Mouse (Mus musculus) ES-E14 (cell line): ENCODE data around the gene Cd80. TPM values are rescaled to one million over a fixed set of nuclear protein-coding genes. Genes with fewer than 3 reads are reported as not detected.

Experiments
- DNase-seq: peaks from one replicate; pipeline ENCODE4 v3.0.0-alpha.2; 2013; ENCODE audit warnings: low read depth, low spot score
- H3K27ac ChIP-seq: 2 replicates; pipeline ENCODE4 v1.5.1; 2012; ENCODE audit warnings: low read depth, mild to moderate bottlenecking, low read length, moderate library complexity, mixed read lengths; ENCODE audit not compliant: poor library complexity, insufficient read depth, severe bottlenecking
- H3K36me3 ChIP-seq: 2 replicates; pipeline ENCODE4 v1.6.1; 2012; ENCODE audit warnings: mild to moderate bottlenecking, low read length, moderate library complexity, mixed read lengths; ENCODE audit not compliant: control insufficient read depth, poor library complexity, insufficient read depth, severe bottlenecking
- H3K4me1 ChIP-seq, 2 experiments: fragments of 150-350 bp in 1 of 2; sonication (generic) in 1 of 2; 2 replicates each; pipeline ENCODE4 v1.6.1; 2012; ENCODE audit warnings: low read length in 2 of 2, mild to moderate bottlenecking in 1 of 2, mixed read lengths in 1 of 2; ENCODE audit not compliant: control insufficient read depth in 2 of 2, insufficient read depth in 2 of 2, poor library complexity in 1 of 2
- H3K4me3 ChIP-seq, 2 experiments: fragments of 150-350 bp in 1 of 2; sonication (generic) in 1 of 2; 2 replicates each; pipeline ENCODE4 v1.5.1; 2012; ENCODE audit warnings: low read length in 2 of 2, low read depth in 1 of 2, mild to moderate bottlenecking in 1 of 2, mixed read lengths in 1 of 2; ENCODE audit not compliant: insufficient read depth in 1 of 2, poor library complexity in 1 of 2, severe bottlenecking in 1 of 2
- H3K9ac ChIP-seq: 2 replicates; pipeline ENCODE4 v1.6.1; 2012; ENCODE audit warnings: low read depth, mild to moderate bottlenecking, low read length, mixed read lengths; ENCODE audit not compliant: poor library complexity, insufficient read depth, severe bottlenecking
- H3K9me3 ChIP-seq: fragments of 150-350 bp; sonication (generic); 2 replicates; pipeline ENCODE4 v1.6.1; 2012; ENCODE audit warnings: low read depth, mild to moderate bottlenecking, low read length; ENCODE audit not compliant: control insufficient read depth, insufficient read depth
- CHD2 ChIP-seq: IDR thresholded peaks from 2 replicates; pipeline ENCODE4 v1.6.1; 2014; ENCODE audit warnings: mild to moderate bottlenecking, low read depth, low read length, inconsistent platforms
- HCFC1 ChIP-seq: IDR thresholded peaks from 2 replicates; pipeline ENCODE4 v1.6.1; 2012; ENCODE audit warnings: low read length, inconsistent platforms, borderline replicate concordance; ENCODE audit not compliant: insufficient read depth
- MAFK ChIP-seq: IDR thresholded peaks from 2 replicates; pipeline ENCODE4 v1.6.1; 2014; ENCODE audit warnings: mild to moderate bottlenecking, low read depth, low read length, inconsistent platforms; ENCODE audit not compliant: insufficient read depth
- ZC3H11A ChIP-seq: IDR thresholded peaks from 2 replicates; pipeline ENCODE4 v1.6.1; 2012; ENCODE audit warnings: low read depth, mild to moderate bottlenecking, inconsistent platforms, low read length, borderline replicate concordance
- ZNF384 ChIP-seq: IDR thresholded peaks from 2 replicates; pipeline ENCODE4 v1.6.1; 2012; ENCODE audit warnings: low read depth, low read length, inconsistent platforms
- in situ Hi-C, 2 experiments: fragments of 600-800 bp; cut with MboI; formaldehyde crosslinking; loops; one replicate each; pipeline ENCODE4 v1.15.1; 2025; ENCODE audit warnings: low sequenced_read_pairs in 2 of 2, inconsistent platforms in 1 of 2; ENCODE audit not compliant: unreplicated experiment in 2 of 2
- total RNA-seq: library from RNA; depleted of rRNA; stranded (reverse); fragments of 300-350 nt; gene quantifications from 2 replicates; pipeline ENCODE4 v1.2.3, GENCODE M21; 2012

Cd80 gene
- total RNA-seq, 1 experiment: 11.1 TPM

DNA sequence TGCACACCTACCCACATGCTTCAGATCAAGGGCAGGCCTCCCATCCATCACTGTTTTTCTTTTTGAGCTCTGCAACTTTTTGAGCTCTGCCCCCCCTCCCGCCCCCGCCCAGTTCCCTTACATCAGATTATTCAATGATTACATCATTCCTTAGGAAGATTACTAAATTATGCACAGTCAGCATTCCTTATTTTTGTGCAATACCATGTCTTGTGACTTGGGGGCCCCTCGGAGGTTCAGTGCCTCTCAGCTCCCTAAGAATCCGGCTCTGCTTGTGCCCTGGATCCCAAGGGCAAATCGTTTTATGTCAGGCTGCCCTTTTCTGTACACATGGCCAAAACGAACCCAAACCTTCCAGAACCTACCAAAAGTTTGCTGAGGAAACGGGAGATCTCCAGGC lies 40.4 kb upstream of the Cd80 start:
- Histone ChIP-seq H3K36me3 (no peaks in the 10 kb centered on the region), H3K27ac (no peak overlapping the region), H3K4me3 (peak overlapping the region in 1 of 2 experiments; percentile 24; a peak in 1 of 4 replicates), H3K4me1 (peaks cover 4 to 6% of the 10 kb centered on the region in 2 experiments; a peak in 3 of 4 replicates), H3K9ac (no peak overlapping the region; the same call in 1 of the 2 replicates), H3K9me3 (no peaks in the 10 kb centered on the region)
- DNase-seq: no peak
- in situ Hi-C loops: no loop called here
- TF ChIP-seq MAFK: peak; percentile 96
- no peak for TF ChIP-seq ZC3H11A
- no peak for TF ChIP-seq CHD2
- TF ChIP-seq HCFC1: no peak
- no peak for TF ChIP-seq ZNF384

DNA sequence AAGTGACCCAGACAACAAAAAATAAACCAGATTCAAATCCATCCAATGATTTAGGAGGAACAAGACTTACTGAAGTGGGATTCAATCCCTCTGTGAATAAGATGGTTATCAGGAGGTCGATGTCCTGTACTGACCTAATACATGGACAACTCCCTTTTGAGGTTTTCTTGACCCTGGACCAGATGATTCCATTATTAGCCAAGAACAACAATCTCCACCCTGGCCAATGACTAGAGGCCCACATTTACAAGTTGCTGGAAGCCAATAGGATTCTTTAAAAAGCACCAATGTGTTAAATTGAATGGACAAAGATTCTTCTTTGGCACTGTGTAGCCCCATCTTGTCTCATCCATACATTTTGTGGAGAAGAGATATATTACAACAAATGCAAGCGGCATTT lies 30.0 kb upstream of the Cd80 start:
- H3K27ac ChIP-seq: no peak overlapping the region
- H3K9me3 ChIP-seq: no peaks in the 10 kb centered on the region
- in situ Hi-C loops: no loop called here
- H3K36me3 ChIP-seq: no peaks in the 10 kb centered on the region
- H3K4me1 ChIP-seq: peaks cover 0 to 5% of the 10 kb centered on the region in 2 experiments; a peak in 2 of 4 replicates
- H3K9ac ChIP-seq: no peak overlapping the region
- DNase-seq: no peak
- TF ChIP-seq ZNF384: no peak
- no peak for TF ChIP-seq HCFC1
- TF ChIP-seq MAFK: no peak
- TF ChIP-seq ZC3H11A: no peak
- TF ChIP-seq CHD2: no peak
- H3K4me3 ChIP-seq: no peak overlapping the region

DNA sequence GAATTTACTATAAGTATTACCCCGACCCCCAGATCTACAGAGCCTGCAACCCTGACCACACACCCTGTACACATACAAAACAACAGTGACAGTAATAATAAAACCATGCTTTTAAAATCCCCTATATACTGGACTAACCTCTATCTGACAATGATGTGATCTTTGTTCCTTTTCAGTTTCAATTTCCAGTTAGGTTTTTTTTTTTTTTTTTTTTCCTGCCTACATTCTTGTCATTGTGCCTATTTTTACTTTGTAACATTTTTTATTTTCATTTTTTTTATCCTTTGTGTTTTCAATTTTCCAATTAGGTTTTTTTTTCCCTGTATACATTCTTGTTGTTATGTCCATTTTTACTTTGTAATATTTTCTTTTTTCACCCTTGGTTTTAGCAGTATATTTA lies 29.6 kb upstream of the Cd80 start:
- Histone ChIP-seq H3K9me3 (no peaks in the 10 kb centered on the region), H3K36me3 (no peaks in the 10 kb centered on the region), H3K9ac (no peak overlapping the region), H3K4me3 (no peak overlapping the region), H3K27ac (no peak overlapping the region), H3K4me1 (peaks cover 2 to 9% of the 10 kb centered on the region in 2 experiments; a peak in 2 of 4 replicates)
- TF ChIP-seq ZNF384 (no peak), MAFK (no peak), ZC3H11A (no peak), HCFC1 (no peak), CHD2 (no peak)
- no peak for DNase-seq
- in situ Hi-C loops: no loop called here

DNA sequence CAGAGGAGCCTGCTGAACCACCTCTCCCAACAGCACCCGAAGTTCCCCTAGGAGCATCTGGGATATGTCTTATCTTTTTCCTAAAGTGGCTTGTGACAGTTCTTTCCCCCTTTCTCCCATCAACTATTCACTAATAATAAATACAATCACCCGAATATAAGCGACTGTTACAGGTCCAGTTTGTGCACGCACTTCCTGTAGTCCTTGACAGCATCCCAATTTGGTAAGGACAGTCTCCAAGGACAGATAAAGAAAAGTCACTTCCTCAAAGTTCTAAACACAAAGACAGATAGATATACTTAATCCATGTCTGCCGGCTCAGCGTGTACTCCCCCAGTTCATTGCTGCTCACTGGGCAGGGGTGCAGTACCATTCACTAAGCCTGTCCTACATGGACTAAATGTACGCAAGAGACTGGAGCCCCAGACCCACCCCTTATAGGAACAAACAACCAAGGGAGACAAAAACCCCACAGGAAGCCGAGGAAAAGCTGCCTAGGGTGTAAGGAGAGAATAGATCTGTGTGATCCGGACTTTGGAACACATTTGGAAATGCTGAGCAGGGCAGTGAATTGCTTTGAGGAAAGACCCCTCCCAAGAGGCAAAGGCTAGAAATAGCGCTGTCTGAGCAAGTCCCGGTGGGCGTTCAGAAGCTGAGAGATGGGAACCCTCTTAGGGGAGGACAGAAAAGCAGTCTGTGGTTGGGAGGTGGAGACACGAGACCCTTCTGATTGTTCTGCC lies 23.7 kb upstream of the Cd80 start:
- H3K9me3 ChIP-seq: no peaks in the 10 kb centered on the region
- peaks cover 10 to 33% of the 10 kb centered on the region in 2 experiments; a peak in 3 of 4 replicates for H3K4me1 ChIP-seq
- no peak overlapping the region for H3K4me3 ChIP-seq
- no peak for DNase-seq
- no peak overlapping the region; the same call in 1 of the 2 replicates for H3K9ac ChIP-seq
- in situ Hi-C loops: no loop called here
- TF ChIP-seq ZC3H11A (no peak), CHD2 (no peak), ZNF384 (no peak), HCFC1 (no peak), MAFK (no peak)
- peak overlapping the region; percentile 42; the same call in 1 of the 2 replicates for H3K27ac ChIP-seq
- no peaks in the 10 kb centered on the region for H3K36me3 ChIP-seq
